Mouse (Mus musculus) forebrain, postnatal 0 days (tissue): ENCODE data around the gene Gm826. TPM values are rescaled to one million over a fixed set of nuclear protein-coding genes. Genes with fewer than 3 reads are reported as not detected.

ENCODE experiments used
- ATAC-seq: fragments of 200-750 bp; cut with Nextera tagmentation; 2 replicates; pipeline ENCODE4 v1.8.0; 2017; ENCODE audit warnings: mild to moderate bottlenecking, moderate library complexity
- DNase-seq: peaks from one replicate; pipeline ENCODE4 v3.0.0-alpha.2; 2015
- H3K27ac ChIP-seq: fragments of 300-500 bp; sonication (generic); 2 replicates; pipeline ENCODE4 v1.5.1; 2014; ENCODE audit warnings: low read depth, mild to moderate bottlenecking, antibody characterized with exemption, low read length, moderate library complexity, mixed read lengths
- H3K27me3 ChIP-seq: fragments of 300-500 bp; sonication (generic); 2 replicates; pipeline ENCODE4 v1.6.1; 2014; ENCODE audit warnings: mild to moderate bottlenecking, low read length, mixed read lengths; ENCODE audit not compliant: insufficient read depth
- H3K36me3 ChIP-seq: fragments of 300-500 bp; sonication (generic); 2 replicates; pipeline ENCODE4 v1.6.1; 2014; ENCODE audit warnings: mild to moderate bottlenecking, moderate library complexity; ENCODE audit not compliant: insufficient read depth
- H3K4me1 ChIP-seq: fragments of 300-500 bp; sonication (generic); 2 replicates; pipeline ENCODE4 v1.6.1; 2014; ENCODE audit warnings: antibody characterized with exemption; ENCODE audit not compliant: insufficient read depth
- H3K4me2 ChIP-seq: fragments of 300-500 bp; sonication (generic); 2 replicates; pipeline ENCODE4 v1.6.1; 2014; ENCODE audit warnings: low read depth, mild to moderate bottlenecking, moderate library complexity
- H3K4me3 ChIP-seq: fragments of 300-500 bp; sonication (generic); 2 replicates; pipeline ENCODE4 v1.5.1; 2014; ENCODE audit warnings: low read depth, low read length, mixed read lengths
- H3K9ac ChIP-seq: fragments of 300-500 bp; sonication (generic); 2 replicates; pipeline ENCODE4 v1.6.1; 2014; ENCODE audit warnings: mild to moderate bottlenecking
- H3K9me3 ChIP-seq: fragments of 300-500 bp; sonication (generic); 2 replicates; pipeline ENCODE4 v1.6.1; 2016; ENCODE audit warnings: low read length
- CTCF ChIP-seq: sonication (generic); IDR thresholded peaks from 2 replicates; pipeline ENCODE4 v1.5.1; 2016; ENCODE audit warnings: antibody characterized with exemption, control low read depth, low read depth
- WGBS: fragments of 180-500 bp; shearing (Covaris S2); extraction: QIAGEN DNeasy Blood & Tissue Kit; methylation state at CpG from one replicate; pipeline ENCODE4 v1.1.7; 2014; 5-methylcytosine and 5-hydroxymethylcytosine counted together
- polyA plus RNA-seq: library from polyadenylated mRNA; unstranded; fragments of >200 nt; fragmentation: Nextera tagmentation; extraction: Ambion mirVana; gene quantifications from 2 replicates; pipeline ENCODE4 v1.2.1, GENCODE M21; 2015
- total RNA-seq: library from RNA; depleted of rRNA; stranded (reverse); fragments of >200 nt; gene quantifications from 2 replicates; pipeline ENCODE4 v1.2.3, GENCODE M21; 2014

Gm826 gene
- total and polyA plus RNA-seq, 2 experiments from 2014 or later, result 0.19 TPM; not detected in 1

DNA sequence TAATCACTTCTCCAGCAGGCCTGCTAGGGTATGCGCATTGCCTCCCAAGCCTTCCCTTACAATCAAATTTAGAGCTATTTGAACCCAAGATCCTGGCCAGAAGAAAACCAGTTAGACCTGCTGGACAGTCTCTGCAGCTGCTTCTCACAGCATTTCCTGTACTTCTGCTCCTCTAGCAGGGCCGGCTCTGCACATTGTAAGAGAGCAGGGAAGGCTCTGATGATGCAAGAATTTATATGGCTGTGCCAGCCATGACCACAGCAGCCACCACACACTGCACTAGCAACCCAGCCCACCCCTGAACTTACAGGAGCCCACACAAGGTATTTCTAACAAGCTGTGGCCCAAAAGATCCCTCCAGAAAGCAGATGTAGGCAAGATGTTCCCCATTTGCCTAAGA is 19.6 kb upstream of the Gm826 start:
- ATAC-seq, result no peak
- H3K9ac ChIP-seq, result no peak overlapping the region
- no peaks in the 10 kb centered on the region for H3K9me3 ChIP-seq
- no peak for TF ChIP-seq CTCF
- H3K4me1 ChIP-seq, result no peaks in the 10 kb centered on the region
- 82% methylated on average over 2 of the region's 2 CpGs for whole genome bisulfite sequencing
- H3K27ac ChIP-seq, result no peak overlapping the region
- DNase-seq, result no peak
- H3K4me2 ChIP-seq, result no peak overlapping the region
- no peak overlapping the region for H3K4me3 ChIP-seq
- no peaks in the 10 kb centered on the region for H3K36me3 ChIP-seq
- H3K27me3 ChIP-seq, result no peaks in the 10 kb centered on the region; the same call in 1 of the 2 replicates

DNA sequence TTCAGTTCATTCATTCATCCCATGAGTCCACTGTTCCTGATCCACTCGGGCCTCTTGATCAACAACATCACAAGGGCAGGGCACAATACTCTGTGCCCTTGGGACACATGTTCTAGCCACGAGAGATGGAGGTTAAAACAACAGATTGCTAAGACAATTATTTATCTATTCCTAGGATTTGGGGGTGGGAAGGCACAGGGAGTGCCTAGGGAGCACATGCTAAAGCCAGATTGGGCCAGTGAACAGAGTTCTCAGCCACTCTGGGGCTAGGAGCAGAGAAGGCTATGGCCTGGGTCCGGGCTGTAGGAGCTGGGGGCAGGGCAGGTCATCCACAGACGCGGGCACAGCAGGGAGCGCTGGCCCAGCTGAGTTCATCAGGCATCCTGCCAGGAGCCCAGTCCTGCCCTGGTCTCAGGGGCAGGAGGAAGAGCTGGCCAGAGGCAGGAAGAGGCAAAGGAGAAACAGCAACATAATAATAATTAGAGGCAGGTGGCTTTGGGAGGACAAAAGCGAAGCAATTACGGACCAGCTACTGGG is 17.1 kb upstream of the Gm826 start:
- Histone ChIP-seq H3K36me3 (no peaks in the 10 kb centered on the region), H3K9me3 (no peaks in the 10 kb centered on the region), H3K9ac (no peak overlapping the region), H3K4me3 (no peak overlapping the region), H3K4me2 (no peak overlapping the region), H3K27ac (no peak overlapping the region), H3K27me3 (no peaks in the 10 kb centered on the region), H3K4me1 (no peaks in the 10 kb centered on the region)
- ATAC-seq (no peak), DNase-seq (no peak)
- TF ChIP-seq CTCF, result no peak
- WGBS, result 35% methylated on average over 8 of the region's 8 CpGs

DNA sequence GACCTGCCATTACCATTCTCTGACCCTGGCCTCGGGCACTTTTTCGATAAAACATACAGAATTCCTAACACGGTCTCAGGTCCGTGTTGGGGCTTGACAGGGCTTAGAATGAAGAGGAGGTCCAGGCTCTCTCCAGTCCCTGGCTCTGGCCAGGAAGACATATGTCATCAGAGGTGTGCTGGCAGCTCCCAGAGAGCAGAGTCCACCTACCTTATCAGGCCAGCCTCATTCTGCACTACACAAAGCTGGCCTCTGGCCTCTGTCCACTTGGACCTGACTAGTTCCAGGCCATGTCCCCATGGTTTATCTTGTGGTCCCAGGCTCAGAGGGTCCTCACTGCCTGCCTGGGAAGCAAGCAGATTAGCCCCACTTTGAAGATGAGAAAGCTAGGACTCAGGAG is 15.6 kb upstream of the Gm826 start:
- WGBS, result 84% methylated on average over 4 of the region's 4 CpGs
- ATAC-seq, result no peak
- H3K9me3 ChIP-seq, result no peaks in the 10 kb centered on the region

DNA sequence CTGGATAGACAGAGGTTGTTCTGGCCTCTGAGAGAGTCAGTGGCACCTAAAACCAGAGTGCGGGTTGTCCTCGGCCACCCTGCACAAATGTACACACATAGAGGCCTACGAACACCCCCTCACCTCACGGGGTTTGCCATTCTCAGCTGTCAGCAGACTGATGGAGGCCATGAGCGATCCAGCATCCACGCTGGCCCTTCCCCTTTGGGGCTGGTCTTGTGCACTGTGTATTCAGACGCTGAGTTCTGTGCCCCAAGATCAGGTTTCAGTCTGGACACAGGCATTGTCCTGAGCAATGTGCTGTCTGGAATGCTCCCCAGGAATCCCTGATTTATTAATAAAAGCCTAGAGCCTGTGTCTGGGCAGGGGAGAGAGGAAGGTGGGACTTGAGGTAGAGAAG is 14.8 kb upstream of the Gm826 start:
- H3K9me3 ChIP-seq, result no peaks in the 10 kb centered on the region
- ATAC-seq (no peak), DNase-seq (no peak)
- H3K27ac ChIP-seq, result no peak overlapping the region
- 37% methylated on average over 7 of the region's 7 CpGs for WGBS
- TF ChIP-seq CTCF, result no peak
- H3K4me2 ChIP-seq, result no peak overlapping the region
- no peak overlapping the region for H3K9ac ChIP-seq
- H3K4me3 ChIP-seq, result no peak overlapping the region
- H3K36me3 ChIP-seq, result no peaks in the 10 kb centered on the region
- no peaks in the 10 kb centered on the region for H3K4me1 ChIP-seq
- H3K27me3 ChIP-seq, result no peaks in the 10 kb centered on the region

More for the DNA sequence above, 15.6 kb upstream of the Gm826 start:
- H3K4me3 ChIP-seq, result no peak overlapping the region
- no peaks in the 10 kb centered on the region for H3K4me1 ChIP-seq
- H3K27ac ChIP-seq, result no peak overlapping the region
- no peaks in the 10 kb centered on the region for H3K36me3 ChIP-seq
- no peaks in the 10 kb centered on the region for H3K27me3 ChIP-seq
- TF ChIP-seq CTCF, result no peak
- no peak overlapping the region for H3K4me2 ChIP-seq
- H3K9ac ChIP-seq, result no peak overlapping the region
- no peak for DNase-seq

DNA sequence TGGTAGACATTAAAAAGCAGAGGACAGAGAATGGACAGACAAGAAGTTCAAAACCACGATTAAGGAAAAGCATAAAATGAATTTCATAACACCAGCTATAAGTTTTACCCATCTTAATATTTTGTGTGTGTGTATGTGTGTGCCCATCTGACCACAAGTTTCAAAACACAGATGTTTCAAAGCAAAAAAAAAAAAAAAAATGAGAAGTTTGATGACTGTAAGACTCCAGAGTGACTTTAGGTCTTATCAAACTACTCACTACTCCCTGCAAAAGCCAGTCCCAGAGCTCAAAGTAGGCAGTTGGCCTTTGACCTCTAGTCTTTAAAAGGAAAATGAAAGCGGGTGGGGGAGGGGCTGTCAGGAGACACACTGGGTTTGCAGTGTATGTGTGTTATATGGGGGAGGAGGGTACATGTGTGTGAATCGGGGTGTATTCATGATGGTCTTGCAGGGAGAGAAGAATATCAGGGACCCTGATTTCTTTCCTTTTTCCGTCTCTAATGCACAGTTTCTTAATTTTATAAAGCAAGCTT is 14.2 kb upstream of the Gm826 start:
- no peak overlapping the region for H3K4me3 ChIP-seq
- no peaks in the 10 kb centered on the region for H3K4me1 ChIP-seq
- no peak overlapping the region for H3K27ac ChIP-seq
- 72% methylated on average over 4 of the region's 4 CpGs for WGBS
- ATAC-seq (no peak), DNase-seq (no peak)
- H3K27me3 ChIP-seq, result no peaks in the 10 kb centered on the region
- no peak overlapping the region for H3K9ac ChIP-seq
- H3K4me2 ChIP-seq, result no peak overlapping the region
- no peaks in the 10 kb centered on the region for H3K9me3 ChIP-seq
- no peak for TF ChIP-seq CTCF
- no peaks in the 10 kb centered on the region for H3K36me3 ChIP-seq

DNA sequence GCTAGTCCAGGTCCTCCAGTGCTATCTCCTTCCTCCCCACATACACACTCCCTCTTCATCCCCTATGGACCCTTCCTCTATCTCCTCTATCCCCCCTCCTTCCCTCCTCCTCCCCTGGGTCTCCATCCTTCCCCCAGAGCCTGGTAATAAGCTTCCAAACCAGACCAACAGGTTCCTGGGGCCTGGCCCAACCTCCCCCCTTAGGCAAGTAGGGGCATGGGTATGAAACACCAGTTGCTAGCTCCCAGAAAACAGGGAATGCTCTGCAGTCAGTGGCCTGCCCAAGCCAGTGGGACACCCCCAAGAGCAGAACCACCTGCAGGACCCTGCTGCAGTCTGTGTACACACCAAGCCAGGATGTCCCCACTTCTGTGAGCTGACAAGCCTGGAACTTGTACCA is 11.7 kb upstream of the Gm826 start:
- TF ChIP-seq CTCF, result no peak
- H3K27me3 ChIP-seq, result no peaks in the 10 kb centered on the region
- DNase-seq (no peak), ATAC-seq (no peak)
- H3K9me3 ChIP-seq, result no peaks in the 10 kb centered on the region
- H3K4me3 ChIP-seq, result no peak overlapping the region
- H3K27ac ChIP-seq, result no peak overlapping the region
- H3K4me2 ChIP-seq, result no peak overlapping the region
- no peaks in the 10 kb centered on the region for H3K4me1 ChIP-seq
- no peaks in the 10 kb centered on the region for H3K36me3 ChIP-seq
- H3K9ac ChIP-seq, result no peak overlapping the region

DNA sequence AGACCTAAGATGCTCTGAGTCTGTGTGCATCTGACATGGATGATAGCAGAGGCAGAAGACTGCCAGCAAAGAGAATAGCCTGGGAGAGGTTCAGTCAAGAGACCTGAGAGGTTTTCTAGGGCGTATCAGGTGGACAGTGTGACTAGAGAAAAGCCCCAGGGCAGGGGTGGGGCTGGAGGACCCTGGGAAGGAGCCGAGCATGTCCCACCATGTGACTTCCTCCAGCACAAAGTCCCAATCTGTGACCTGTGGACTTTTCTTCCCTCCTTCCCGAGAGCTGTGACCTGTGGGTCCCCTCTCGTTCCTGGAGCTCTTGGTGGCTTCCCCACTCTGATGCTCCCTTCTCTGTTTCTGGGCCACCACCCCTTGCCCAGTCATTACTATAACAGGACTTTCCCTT is 6.2 kb upstream of the Gm826 start:
- no peak overlapping the region for H3K27ac ChIP-seq
- H3K4me2 ChIP-seq, result no peak overlapping the region
- no peak for TF ChIP-seq CTCF
- H3K4me3 ChIP-seq, result no peak overlapping the region
- no peaks in the 10 kb centered on the region for H3K36me3 ChIP-seq
- H3K4me1 ChIP-seq, result no peaks in the 10 kb centered on the region
- no peaks in the 10 kb centered on the region for H3K9me3 ChIP-seq
- ATAC-seq (no peak), DNase-seq (no peak)
- 78% methylated on average over 4 of the region's 4 CpGs for WGBS
- H3K27me3 ChIP-seq, result no peaks in the 10 kb centered on the region
- H3K9ac ChIP-seq, result no peak overlapping the region
